In the genomic region with DNA sequence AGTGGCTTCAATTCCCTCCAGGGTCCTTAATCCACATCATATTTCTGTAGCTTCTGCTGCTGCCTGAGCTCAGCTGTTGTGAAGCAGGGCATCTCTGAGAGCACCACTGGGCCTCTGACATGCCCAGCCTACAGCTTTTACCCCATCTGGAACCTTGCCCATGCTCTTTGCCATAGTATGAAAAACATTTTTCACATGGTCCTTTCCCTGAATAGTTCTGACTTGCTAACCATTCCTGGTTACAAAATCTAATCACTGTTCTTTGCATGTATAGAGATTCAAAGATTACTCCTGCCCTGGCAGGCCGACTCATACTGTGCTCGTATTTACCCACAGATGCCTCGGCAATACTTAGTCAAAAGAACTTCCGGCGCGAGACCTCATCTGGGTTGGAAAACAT, we compare ENCODE assay signal across 36 mouse cellular contexts. TPM values are rescaled to one million over a fixed set of nuclear protein-coding genes. Genes with fewer than 3 reads are reported as not detected.
DNase-seq lines count a peak whose midpoint lies in the region; ATAC-seq and TF ChIP-seq lines count a peak whose summit lies in the region.
"Had no signal": no experiment of that assay in that cellular context is flagged by ENCODE, and none has a peak within 500 bp of the region (broad histone marks: within the 10 kb centered on the region; RNA-seq: fewer than 3 reads in every experiment).

No protein-coding gene starts in this region.

- peak overlapping the region; percentile 45; the same call in 1 of the 2 replicates for H3K27ac ChIP-seq in lung, embryonic 16.5 days (ENCODE audit: low read length)
- no peak overlapping the region for H3K27ac ChIP-seq in CH12.LX (ENCODE audit: insufficient read depth, low read depth)
- H3K27ac ChIP-seq in stomach, embryonic 15.5 days: 0 out of 2 replicates have a peak overlapping the region, but pooled peaks have one; percentile 28
- H3K27ac ChIP-seq: heart, embryonic 10.5 days; heart, embryonic 15.5 days; hindbrain, embryonic 12.5 days; hindbrain, postnatal 0 days; intestine, embryonic 15.5 days; layer of hippocampus, adult 2 months; left cerebral cortex, adult 2 months; limb, embryonic 12.5 days; liver, embryonic 15.5 days; midbrain, embryonic 13.5 days; neural tube, embryonic 15.5 days had no signal

- H3K4me2 ChIP-seq in lung, embryonic 16.5 days (ENCODE audit: low read depth, low read length): no peak overlapping the region
- H3K4me2 ChIP-seq in CH12.LX (ENCODE audit: insufficient read depth, low read depth, poor library complexity, severe bottlenecking): 0 out of 2 replicates have a peak overlapping the region, but pooled peaks have one; percentile 26
- no peak overlapping the region for H3K4me2 ChIP-seq in stomach, embryonic 15.5 days
- H3K4me2 ChIP-seq: heart, embryonic 15.5 days; hindbrain, embryonic 12.5 days; intestine, embryonic 15.5 days; limb, embryonic 12.5 days; liver, embryonic 15.5 days; midbrain, embryonic 13.5 days; neural tube, embryonic 15.5 days had no signal

- WGBS in lung, embryonic 16.5 days: 77% methylated on average over 6 of the region's 6 CpGs
- 76% methylated on average over 6 of the region's 6 CpGs for WGBS in stomach, embryonic 15.5 days

- no peaks in the 10 kb centered on the region for H3K36me3 ChIP-seq in lung, embryonic 16.5 days (ENCODE audit: control insufficient read depth, insufficient read depth, low read length)
- no peaks in the 10 kb centered on the region for H3K36me3 ChIP-seq in CH12.LX (replicated peaks in 1 of 2; ENCODE audit: control insufficient read depth in 1 of 2, insufficient read depth in 1 of 2, low read length in 1 of 2)
- H3K36me3 ChIP-seq in stomach, embryonic 15.5 days: no peaks in the 10 kb centered on the region
- H3K36me3 ChIP-seq: heart, embryonic 10.5 days; heart, embryonic 15.5 days; hindbrain, embryonic 12.5 days; intestine, embryonic 15.5 days; limb, embryonic 12.5 days; liver, embryonic 15.5 days; midbrain, embryonic 13.5 days; neural tube, embryonic 15.5 days had no signal

- ATAC-seq in lung, embryonic 16.5 days (ENCODE audit: low read depth): no peak
- no peak for ATAC-seq in stomach, embryonic 15.5 days (ENCODE audit: insufficient read depth, low FRiP score, low read depth)
- no peak for ATAC-seq in CD4-positive, CD25-positive, alpha-beta regulatory T cell, adult 4 months
- ATAC-seq: forebrain, embryonic 14.5 days; hindbrain, postnatal 0 days; intestine, embryonic 15.5 days; midbrain, embryonic 13.5 days had no signal

- TF ChIP-seq RAD21 in CH12.LX (IDR thresholded peaks at IDR 0.05; ENCODE audit: low read depth, low read length): no peak

- TF ChIP-seq CTCF in CH12.LX (conservative IDR thresholded peaks at IDR 0.05 in 1 of 2, IDR thresholded peaks at IDR 0.05 in 1 of 2; ENCODE audit: low read depth in 2 of 2, low read length in 2 of 2): no peak

- H3K4me3 ChIP-seq in lung, embryonic 16.5 days (ENCODE audit: low read length): no peak overlapping the region
- no peak overlapping the region for H3K4me3 ChIP-seq in CH12.LX (replicated peaks in 1 of 3; ENCODE audit: low read depth in 2 of 3, low read length in 2 of 3, poor library complexity in 1 of 3)
- H3K4me3 ChIP-seq in stomach, embryonic 15.5 days (replicated peaks): no peak overlapping the region
- H3K4me3 ChIP-seq: heart, embryonic 10.5 days; heart, embryonic 15.5 days; hindbrain, embryonic 12.5 days; intestine, embryonic 15.5 days; layer of hippocampus, adult 2 months; left cerebral cortex, adult 2 months; limb, embryonic 12.5 days; liver, embryonic 15.5 days; megakaryocyte, embryonic 14.5 days; midbrain, embryonic 13.5 days; neural tube, embryonic 15.5 days had no signal

- dilution Hi-C loops in CH12.LX (cut with MboI; ENCODE audit: extremely low pct_ligation_motif_present, extremely low pct_unique_long_range_greater_than_20kb, low sequenced_read_pairs): no loop called here

- H3K9ac ChIP-seq in lung, embryonic 16.5 days (ENCODE audit: low read length): no peak overlapping the region
- H3K9ac ChIP-seq in CH12.LX (ENCODE audit: insufficient read depth, low read depth): no peak overlapping the region
- no peak overlapping the region for H3K9ac ChIP-seq in stomach, embryonic 15.5 days
- H3K9ac ChIP-seq: heart, embryonic 15.5 days; hindbrain, embryonic 12.5 days; intestine, embryonic 15.5 days; limb, embryonic 12.5 days; liver, embryonic 15.5 days; midbrain, embryonic 13.5 days; neural tube, embryonic 15.5 days had no signal

- peaks cover 21% of the 10 kb centered on the region for H3K4me1 ChIP-seq in lung, embryonic 16.5 days (replicated peaks; ENCODE audit: control insufficient read depth, insufficient read depth, low read length)
- peaks cover 8 to 35% of the 10 kb centered on the region in 2 experiments for H3K4me1 ChIP-seq in CH12.LX (ENCODE audit: control insufficient read depth in 1 of 2, insufficient read depth in 2 of 2)
- 0 out of 2 replicates have a peak, but pooled peaks cover 3% of the 10 kb centered on the region for H3K4me1 ChIP-seq in stomach, embryonic 15.5 days
- H3K4me1 ChIP-seq: hindbrain, embryonic 12.5 days; limb, embryonic 12.5 days; midbrain, embryonic 13.5 days; neural tube, embryonic 15.5 days had no signal

- no peak for TF ChIP-seq EP300 in CH12.LX (IDR thresholded peaks at IDR 0.05; ENCODE audit: low read length)

- H3K27me3 ChIP-seq in lung, embryonic 16.5 days (ENCODE audit: control insufficient read depth, insufficient read depth, low read depth, low read length): no peaks in the 10 kb centered on the region
- H3K27me3 ChIP-seq in CH12.LX (replicated peaks): no peaks in the 10 kb centered on the region
- no peaks in the 10 kb centered on the region for H3K27me3 ChIP-seq in stomach, embryonic 15.5 days (replicated peaks)
- H3K27me3 ChIP-seq: heart, embryonic 15.5 days; hindbrain, embryonic 12.5 days; intestine, embryonic 15.5 days; limb, embryonic 12.5 days; liver, embryonic 15.5 days; midbrain, embryonic 13.5 days; neural tube, embryonic 15.5 days had no signal

- no peaks in the 10 kb centered on the region for H3K9me3 ChIP-seq in lung, embryonic 16.5 days (ENCODE audit: control insufficient read depth, low read length)
- no peaks in the 10 kb centered on the region for H3K9me3 ChIP-seq in CH12.LX (replicated peaks; ENCODE audit: low read length)
- no peaks in the 10 kb centered on the region for H3K9me3 ChIP-seq in stomach, embryonic 15.5 days
- H3K9me3 ChIP-seq: heart, embryonic 10.5 days; heart, embryonic 15.5 days; hindbrain, embryonic 12.5 days; intestine, embryonic 15.5 days; limb, embryonic 12.5 days; liver, embryonic 15.5 days; midbrain, embryonic 13.5 days; neural tube, embryonic 15.5 days had no signal

- peak; percentile 42 for DNase-seq in adrenal gland, postnatal 10 days
- no peak for DNase-seq in adrenal gland, postnatal 4 days (ENCODE audit: low spot score in 2 of 2)
- no peak for DNase-seq in lung, postnatal 25 days (ENCODE audit: low spot score)
- no peak for DNase-seq in CH12.LX (ENCODE audit: extremely low read depth)
- no peak for DNase-seq in testis, postnatal 14 days (ENCODE audit: low spot score)
- DNase-seq: cerebellum, adult 11-12 months; cerebellum, adult 9-11 months; gastrocnemius, postnatal 25 days; heart, adult 11 months; kidney, adult 2 months; kidney, postnatal 36 days; right cerebral cortex, postnatal 25 days; thymus, postnatal 4 days had no signal

- TF ChIP-seq POLR2A in CH12.LX (IDR thresholded peaks at IDR 0.05; ENCODE audit: low read depth, low read length): no peak

- in situ Hi-C loops in CH12.LX (cut with MboI; ENCODE audit: low pct_ligation_motif_present, low pct_unique_long_range_greater_than_20kb, low sequenced_read_pairs): no loop called here

- no peaks in the 10 kb centered on the region for H3K79me2 ChIP-seq in CH12.LX (replicated peaks; ENCODE audit: control insufficient read depth, extremely low read depth, insufficient read depth, poor library complexity, severe bottlenecking)

TF ChIP-seq in CH12.LX, 34 proteins besides CTCF, POLR2A, EP300 and RAD21:
- TF ChIP-seq IRF4 (IDR thresholded peaks at IDR 0.05; ENCODE audit: low read depth, low read length) (peak; percentile 31; the same call in 1 of the 2 replicates), ZC3H11A (IDR thresholded peaks at IDR 0.05; ENCODE audit: low read depth, low read length) (no peak), NELFE (IDR thresholded peaks at IDR 0.05; ENCODE audit: low read depth, low read length) (no peak)

RNA-seq across cellular contexts. Expression of gene Gm42906, which starts 5.3 kb away (rescaled TPM):
- total RNA-seq in adrenal gland, postnatal 10 days (2021): not detected
- not detected for total RNA-seq in adrenal gland, postnatal 4 days (2021)
- not detected in 2 replicates for polyA plus RNA-seq in lung, embryonic 16.5 days (2015; fragmentation: Nextera tagmentation; extraction: Ambion mirVana)
- total RNA-seq in CH12.LX (2012; rRNA removed) (not detected in 2 replicates), CH12.LX (2014; rRNA removed) (not detected in 2 replicates)
- polyA plus RNA-seq in CH12.LX (2012; ENCODE audit: insufficient read length, low read depth): not detected in 2 replicates
- polyA plus RNA-seq in stomach, embryonic 15.5 days (2015; fragmentation: Nextera tagmentation; extraction: Ambion mirVana): not detected in 2 replicates
- not detected for polyA plus RNA-seq in CD4-positive, CD25-positive, alpha-beta regulatory T cell, adult 4 months (2017; shearing (Covaris generic))
- total RNA-seq: hindbrain, postnatal 0 days; layer of hippocampus, adult 2 months; layer of hippocampus, postnatal 14 days; left cerebral cortex, adult 2 months; left cerebral cortex, postnatal 25 days; liver, adult 2 months; MEL had no signal
- polyA plus RNA-seq: C2C12; forebrain, embryonic 14.5 days; heart, embryonic 10.5 days; hindbrain, embryonic 12.5 days; hindbrain, postnatal 0 days; intestine, embryonic 15.5 days; kidney, adult 2 months; kidney, embryonic 16.5 days; limb, embryonic 12.5 days; liver, adult 2 months; liver, embryonic 15.5 days; midbrain, embryonic 13.5 days; neural tube, embryonic 15.5 days; thymus, postnatal 0 days had no signal
